Mouse (Mus musculus): Measurements from ENCODE around the gene Tmbim4. TPM values are rescaled to one million over a fixed set of nuclear protein-coding genes. Genes with fewer than 3 reads are reported as not detected.

The Tmbim4 gene
- polyA plus RNA-seq (2014; fragmentation: Nextera tagmentation; extraction: Ambion mirVana) = 127 and 139 TPM in 2 replicates

GRCm38 (mm10) chr10:120201131-120201921 lies at the start of gene Tmbim4:
Gene Tmbim4 (plus strand): TSS chr10:120201590.
- ATAC-seq (ENCODE audit: low FRiP score, low TSS enrichment) = peak; percentile 77
- no peaks in the 10 kb centered on the region for H3K9me3 ChIP-seq (ENCODE audit: control insufficient read depth, low read length)
- peaks cover 5% of the 10 kb centered on the region; the same call in 1 of the 2 replicates for H3K27me3 ChIP-seq (ENCODE audit: control insufficient read depth, insufficient read depth, low read length)
- H3K4me3 ChIP-seq (ENCODE audit: low read length) = peak within 1 kb of the TSS; percentile 51
- H3K9ac ChIP-seq (ENCODE audit: low read depth, low read length) = peak within 1 kb of the TSS; percentile 53
- H3K36me3 ChIP-seq (ENCODE audit: control insufficient read depth, insufficient read depth, low read length) = no peaks in the 10 kb centered on the region
- 1% methylated on average over 65 of the region's 65 CpGs for WGBS
- H3K27ac ChIP-seq (ENCODE audit: low read depth, low read length) = no peak within 1 kb of the TSS
- H3K4me1 ChIP-seq (ENCODE audit: control insufficient read depth, insufficient read depth, low read length) = 0 out of 2 replicates have a peak, but pooled peaks cover 8% of the 10 kb centered on the region
- H3K4me2 ChIP-seq (replicated peaks; ENCODE audit: low read depth, low read length) = peak within 1 kb of the TSS; percentile 93

DNA sequence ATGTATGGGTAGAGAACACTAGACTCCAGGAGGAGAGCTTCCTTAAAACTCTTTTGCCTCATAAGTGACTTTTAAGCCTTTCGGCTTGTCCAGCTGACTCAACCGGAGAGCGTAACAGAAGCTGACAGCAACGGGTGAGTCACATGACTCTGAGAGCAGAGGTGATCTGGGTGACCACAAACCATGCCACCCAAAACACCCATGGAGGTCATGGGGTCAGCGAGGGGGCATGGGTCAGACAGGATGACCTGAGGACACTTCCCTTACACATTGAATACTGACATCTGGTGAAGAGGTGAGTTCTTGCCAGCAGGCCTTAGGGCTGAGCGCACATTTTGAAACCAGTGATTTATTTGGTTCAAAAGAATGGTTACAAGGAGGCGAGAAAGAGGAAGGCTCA lies 49.7 kb upstream of the Tmbim4 start:
- Histone ChIP-seq H3K9me3 (ENCODE audit: control insufficient read depth, low read length) (peaks cover 3% of the 10 kb centered on the region; the same call in 1 of the 2 replicates), H3K27ac (ENCODE audit: low read depth, low read length) (no peak overlapping the region), H3K27me3 (ENCODE audit: control insufficient read depth, insufficient read depth, low read length) (no peaks in the 10 kb centered on the region), H3K36me3 (ENCODE audit: control insufficient read depth, insufficient read depth, low read length) (no peaks in the 10 kb centered on the region), H3K4me1 (ENCODE audit: control insufficient read depth, insufficient read depth, low read length) (no peaks in the 10 kb centered on the region), H3K4me2 (replicated peaks; ENCODE audit: low read depth, low read length) (no peak overlapping the region), H3K4me3 (ENCODE audit: low read length) (no peak overlapping the region), H3K9ac (ENCODE audit: low read depth, low read length) (no peak overlapping the region)
- WGBS = 81% methylated on average over 7 of the region's 7 CpGs
- ATAC-seq (ENCODE audit: low FRiP score, low TSS enrichment) = no peak

DNA sequence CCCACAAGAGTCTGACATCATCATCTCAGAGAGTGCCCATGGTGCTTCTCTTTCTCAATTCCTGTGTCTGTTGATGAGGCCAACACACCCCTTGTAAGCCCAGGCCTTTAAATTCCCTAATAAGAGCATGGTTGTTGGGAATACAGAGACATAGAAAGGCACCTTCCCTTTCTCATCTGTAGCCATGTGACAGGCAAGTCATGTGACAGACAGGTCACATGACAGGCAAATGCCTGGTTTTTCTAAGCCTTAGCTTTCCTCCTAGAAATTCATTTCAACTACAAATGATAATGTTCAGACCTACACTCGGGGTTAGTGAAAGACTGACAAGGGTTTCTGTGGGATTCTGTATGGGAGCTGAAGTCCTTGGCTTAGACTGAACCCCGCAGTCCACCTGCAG lies 47.5 kb upstream of the Tmbim4 start:
- Histone ChIP-seq H3K27me3 (ENCODE audit: control insufficient read depth, insufficient read depth, low read length) (no peaks in the 10 kb centered on the region), H3K4me2 (replicated peaks; ENCODE audit: low read depth, low read length) (no peak overlapping the region), H3K9me3 (ENCODE audit: control insufficient read depth, low read length) (peaks cover 3% of the 10 kb centered on the region; the same call in 1 of the 2 replicates), H3K36me3 (ENCODE audit: control insufficient read depth, insufficient read depth, low read length) (no peaks in the 10 kb centered on the region), H3K9ac (ENCODE audit: low read depth, low read length) (no peak overlapping the region), H3K4me3 (ENCODE audit: low read length) (no peak overlapping the region), H3K27ac (ENCODE audit: low read depth, low read length) (no peak overlapping the region), H3K4me1 (ENCODE audit: control insufficient read depth, insufficient read depth, low read length) (no peaks in the 10 kb centered on the region)
- no peak for ATAC-seq (ENCODE audit: low FRiP score, low TSS enrichment)
- WGBS = 96% methylated on average over 2 of the region's 2 CpGs

- H3K9ac ChIP-seq (ENCODE audit: low read depth, low read length) = no peak overlapping the region
- no peak overlapping the region for H3K4me2 ChIP-seq (replicated peaks; ENCODE audit: low read depth, low read length)
- no peak overlapping the region for H3K27ac ChIP-seq (ENCODE audit: low read depth, low read length)
- ATAC-seq (ENCODE audit: low FRiP score, low TSS enrichment) = no peak
- no peaks in the 10 kb centered on the region for H3K27me3 ChIP-seq (ENCODE audit: control insufficient read depth, insufficient read depth, low read length)
- H3K4me3 ChIP-seq (ENCODE audit: low read length) = no peak overlapping the region
- 77% methylated on average over 9 of the region's 9 CpGs for WGBS
- no peaks in the 10 kb centered on the region for H3K9me3 ChIP-seq (ENCODE audit: control insufficient read depth, low read length)
- no peaks in the 10 kb centered on the region for H3K36me3 ChIP-seq (ENCODE audit: control insufficient read depth, insufficient read depth, low read length)
- no peaks in the 10 kb centered on the region for H3K4me1 ChIP-seq (ENCODE audit: control insufficient read depth, insufficient read depth, low read length)
Measured at GRCm38 (mm10) chr10:120160533-120160932, 40.9 kb upstream of the Tmbim4 start.

- H3K27me3 ChIP-seq (ENCODE audit: control insufficient read depth, insufficient read depth, low read length) = no peaks in the 10 kb centered on the region
- no peak overlapping the region for H3K9ac ChIP-seq (ENCODE audit: low read depth, low read length)
- no peak overlapping the region for H3K27ac ChIP-seq (ENCODE audit: low read depth, low read length)
- no peaks in the 10 kb centered on the region for H3K36me3 ChIP-seq (ENCODE audit: control insufficient read depth, insufficient read depth, low read length)
- no peak overlapping the region for H3K4me3 ChIP-seq (ENCODE audit: low read length)
- no peak for ATAC-seq (ENCODE audit: low FRiP score, low TSS enrichment)
- no peak overlapping the region for H3K4me2 ChIP-seq (replicated peaks; ENCODE audit: low read depth, low read length)
- H3K4me1 ChIP-seq (ENCODE audit: control insufficient read depth, insufficient read depth, low read length) = no peaks in the 10 kb centered on the region
- 89% methylated on average over 10 of the region's 10 CpGs for WGBS
- no peaks in the 10 kb centered on the region for H3K9me3 ChIP-seq (ENCODE audit: control insufficient read depth, low read length)
Measured at GRCm38 (mm10) chr10:120162840-120163239, 38.5 kb upstream of the Tmbim4 start.

DNA sequence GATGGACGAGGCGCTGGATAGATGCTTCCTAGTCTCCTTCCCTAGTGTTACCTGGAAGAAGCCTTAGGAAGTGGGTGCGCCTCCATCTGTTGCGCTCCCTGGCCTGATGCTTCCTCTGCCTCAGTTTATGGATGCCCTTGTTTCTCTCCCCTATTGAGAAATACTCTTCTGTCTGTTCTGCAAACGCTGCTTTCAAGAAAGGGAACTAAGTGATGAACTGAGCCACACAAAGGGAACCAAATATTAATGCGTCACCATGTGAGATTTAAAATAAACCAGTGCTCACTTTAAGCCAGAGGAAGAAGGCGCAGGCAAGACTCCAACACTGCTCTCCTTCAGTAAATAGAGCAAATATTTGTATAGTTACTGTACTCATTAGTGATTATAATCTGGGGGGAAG lies 37.9 kb upstream of the Tmbim4 start:
- no peaks in the 10 kb centered on the region for H3K27me3 ChIP-seq (ENCODE audit: control insufficient read depth, insufficient read depth, low read length)
- H3K4me3 ChIP-seq (ENCODE audit: low read length) = no peak overlapping the region
- H3K9ac ChIP-seq (ENCODE audit: low read depth, low read length) = no peak overlapping the region
- no peak overlapping the region for H3K4me2 ChIP-seq (replicated peaks; ENCODE audit: low read depth, low read length)
- H3K9me3 ChIP-seq (ENCODE audit: control insufficient read depth, low read length) = no peaks in the 10 kb centered on the region
- H3K36me3 ChIP-seq (ENCODE audit: control insufficient read depth, insufficient read depth, low read length) = no peaks in the 10 kb centered on the region
- WGBS = 92% methylated on average over 7 of the region's 7 CpGs
- ATAC-seq (ENCODE audit: low FRiP score, low TSS enrichment) = no peak
- no peaks in the 10 kb centered on the region for H3K4me1 ChIP-seq (ENCODE audit: control insufficient read depth, insufficient read depth, low read length)
- no peak overlapping the region for H3K27ac ChIP-seq (ENCODE audit: low read depth, low read length)

GRCm38 (mm10) chr10:120164931-120165792 lies 36.2 kb upstream of the Tmbim4 start:
- no peak overlapping the region for H3K4me2 ChIP-seq (replicated peaks; ENCODE audit: low read depth, low read length)
- no peak overlapping the region for H3K27ac ChIP-seq (ENCODE audit: low read depth, low read length)
- no peaks in the 10 kb centered on the region for H3K36me3 ChIP-seq (ENCODE audit: control insufficient read depth, insufficient read depth, low read length)
- no peaks in the 10 kb centered on the region for H3K4me1 ChIP-seq (ENCODE audit: control insufficient read depth, insufficient read depth, low read length)
- no peaks in the 10 kb centered on the region for H3K9me3 ChIP-seq (ENCODE audit: control insufficient read depth, low read length)
- no peak overlapping the region for H3K9ac ChIP-seq (ENCODE audit: low read depth, low read length)
- no peaks in the 10 kb centered on the region for H3K27me3 ChIP-seq (ENCODE audit: control insufficient read depth, insufficient read depth, low read length)
- WGBS = 88% methylated on average over 19 of the region's 19 CpGs
- no peak for ATAC-seq (ENCODE audit: low FRiP score, low TSS enrichment)
- no peak overlapping the region for H3K4me3 ChIP-seq (ENCODE audit: low read length)

- H3K9me3 ChIP-seq (ENCODE audit: control insufficient read depth, low read length) = no peaks in the 10 kb centered on the region
- ATAC-seq (ENCODE audit: low FRiP score, low TSS enrichment) = no peak
- H3K27me3 ChIP-seq (ENCODE audit: control insufficient read depth, insufficient read depth, low read length) = no peaks in the 10 kb centered on the region
- no peak overlapping the region for H3K27ac ChIP-seq (ENCODE audit: low read depth, low read length)
- no peak overlapping the region for H3K9ac ChIP-seq (ENCODE audit: low read depth, low read length)
- no peak overlapping the region for H3K4me3 ChIP-seq (ENCODE audit: low read length)
- H3K36me3 ChIP-seq (ENCODE audit: control insufficient read depth, insufficient read depth, low read length) = no peaks in the 10 kb centered on the region
- no peak overlapping the region for H3K4me2 ChIP-seq (replicated peaks; ENCODE audit: low read depth, low read length)
- WGBS = 92% methylated on average over 17 of the region's 17 CpGs
- H3K4me1 ChIP-seq (ENCODE audit: control insufficient read depth, insufficient read depth, low read length) = no peaks in the 10 kb centered on the region
Measured at GRCm38 (mm10) chr10:120165793-120166503, 35.4 kb upstream of the Tmbim4 start.

All from kidney, embryonic 14.5 days (tissue).